Mouse (Mus musculus) ovary, postnatal 14 days (tissue): Measurements from ENCODE around the gene Gm45753.
A peak's percentile ranks its signal among the peaks of the same experiment; 100 is the strongest.

Source experiments
- DNase-seq: peaks from one replicate; pipeline ENCODE4 v3.0.0; 2022; ENCODE audit warnings: low spot score

The Gm45753 gene

DNA sequence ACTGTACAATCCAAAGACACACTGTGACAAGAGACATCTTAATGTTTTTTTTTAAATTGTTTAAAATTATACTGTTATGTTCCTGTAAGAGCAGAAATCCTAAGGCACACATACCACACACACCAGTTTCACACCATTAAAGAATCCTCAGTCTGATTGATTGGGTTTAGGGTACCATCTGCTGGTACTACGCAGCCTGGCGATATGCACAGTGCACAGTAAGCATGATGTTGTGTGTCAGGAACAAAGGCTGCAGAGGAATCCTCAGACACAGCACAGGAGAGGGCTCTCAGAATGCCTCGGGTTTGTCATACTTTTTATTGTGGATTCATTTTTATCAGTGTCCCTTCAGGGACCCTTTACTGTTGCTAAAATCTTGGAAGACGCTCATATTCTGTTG lies 33.9 kb downstream of the Gm45753 start:
- DNase-seq, result no peak

DNA sequence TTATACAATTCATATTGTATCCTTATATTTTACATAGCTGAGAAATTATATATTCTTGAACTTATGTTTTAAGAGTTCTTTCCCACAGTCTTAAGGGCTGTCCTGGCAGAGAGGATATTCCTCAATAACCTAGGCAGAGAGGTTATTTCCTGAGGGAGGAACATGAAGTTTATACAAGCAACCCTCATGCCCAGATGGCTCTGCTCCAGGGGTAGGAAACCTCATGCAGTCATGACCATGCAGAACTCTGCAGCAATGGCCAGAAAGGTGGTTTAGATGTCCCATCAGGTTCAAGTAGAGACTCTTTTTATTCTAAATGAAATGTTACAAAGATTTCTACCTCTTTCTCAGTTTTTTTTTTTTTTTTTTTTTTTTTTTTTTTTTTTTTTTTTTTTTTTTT lies 39.2 kb downstream of the Gm45753 start:
- DNase-seq, result no peak

DNA sequence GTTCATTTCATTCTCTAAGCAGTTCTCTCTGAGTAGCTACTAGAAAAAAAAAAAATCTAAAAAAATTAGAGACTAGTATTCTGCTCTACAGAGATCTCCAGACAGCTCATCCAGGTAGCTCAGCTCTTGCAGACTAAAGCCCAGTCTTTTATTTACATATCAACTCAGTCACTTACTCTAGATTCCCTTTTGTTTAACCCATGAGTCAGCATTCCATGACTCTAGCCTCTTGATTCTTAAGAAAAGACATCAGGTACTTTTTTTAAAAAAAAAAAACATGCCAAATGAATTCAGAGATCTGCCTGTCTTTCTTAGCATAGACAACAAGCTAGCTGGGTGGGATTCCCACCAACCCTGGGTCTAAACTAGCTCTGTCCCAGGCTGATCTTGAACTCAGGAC lies 39.8 kb downstream of the Gm45753 start:
- DNase-seq, result no peak

DNA sequence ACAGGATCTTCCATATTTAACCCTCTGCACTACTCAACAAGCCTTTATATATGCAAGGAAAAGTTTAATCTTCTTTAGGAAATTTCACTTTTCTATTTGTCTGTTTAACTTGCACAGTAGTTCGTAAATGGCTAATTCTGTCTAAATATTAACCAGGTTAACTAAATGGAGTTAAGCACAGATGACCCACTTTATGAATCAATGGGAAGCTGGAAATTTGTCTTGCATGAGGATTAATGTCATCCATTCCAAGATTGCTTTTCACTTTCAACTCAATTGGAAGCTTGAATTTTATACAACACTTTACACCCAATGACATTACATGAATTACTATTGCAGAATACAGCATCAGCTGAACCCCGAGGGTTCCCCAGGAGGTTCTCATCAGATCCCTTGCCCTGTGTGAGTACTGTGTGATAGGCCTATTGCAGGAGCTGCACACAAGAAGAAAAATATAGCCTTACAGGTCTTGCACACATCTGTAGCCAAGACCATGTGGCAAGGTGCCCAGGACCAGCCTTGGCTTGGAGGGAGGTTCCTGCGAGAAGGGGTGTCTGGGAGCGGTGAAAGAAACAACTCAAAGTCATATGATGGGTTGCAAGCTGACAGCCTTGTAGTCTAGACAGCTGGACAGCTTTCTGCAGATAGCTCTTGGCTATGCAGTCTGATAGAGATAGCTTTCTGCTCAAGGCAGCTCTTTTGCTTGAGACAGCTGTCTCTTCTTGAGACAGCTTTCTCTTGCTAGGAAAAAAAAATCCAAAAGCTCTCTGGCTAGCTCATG lies 40.5 kb downstream of the Gm45753 start:
- DNase-seq, result peak; percentile 15

DNA sequence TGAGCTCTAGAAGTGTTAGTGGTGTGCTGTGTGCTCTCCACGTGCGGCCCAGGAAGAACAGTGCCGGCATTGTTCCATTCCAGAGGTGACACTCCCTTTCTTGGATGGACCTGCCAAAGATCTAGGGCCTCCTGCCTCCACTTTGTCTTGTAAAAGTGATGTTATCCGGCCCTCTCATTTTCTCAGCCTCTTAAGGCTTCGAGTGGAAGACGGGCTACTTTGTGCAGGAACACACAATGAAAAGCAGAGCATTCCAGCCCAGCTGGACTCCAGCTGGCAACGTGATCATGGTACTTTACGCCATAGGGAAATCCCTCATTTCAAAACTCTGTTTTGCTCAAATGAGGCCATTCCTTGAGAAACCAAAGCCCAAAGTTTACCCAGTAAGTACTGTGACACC lies 41.3 kb downstream of the Gm45753 start:
- DNase-seq, result no peak

DNA sequence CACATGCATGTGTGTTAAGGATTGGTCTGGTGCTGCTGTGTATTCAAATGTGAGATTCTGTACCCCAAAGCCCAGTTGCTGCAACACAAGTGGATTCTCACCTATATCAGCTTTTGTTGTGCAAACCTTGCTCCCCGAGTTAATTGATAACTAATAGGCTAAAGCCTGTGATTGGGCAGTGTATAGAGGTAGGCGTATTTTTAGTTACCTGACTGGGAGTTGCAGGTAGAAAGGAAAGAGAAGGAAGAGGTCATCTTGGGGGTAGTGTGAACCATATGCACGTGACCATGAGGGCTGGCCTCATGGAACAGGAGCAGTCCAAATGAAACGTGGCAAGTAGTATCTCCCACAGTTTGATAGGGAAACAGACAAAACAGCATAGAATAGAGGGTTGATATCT lies 43.3 kb downstream of the Gm45753 start:
- DNase-seq, result no peak

DNA sequence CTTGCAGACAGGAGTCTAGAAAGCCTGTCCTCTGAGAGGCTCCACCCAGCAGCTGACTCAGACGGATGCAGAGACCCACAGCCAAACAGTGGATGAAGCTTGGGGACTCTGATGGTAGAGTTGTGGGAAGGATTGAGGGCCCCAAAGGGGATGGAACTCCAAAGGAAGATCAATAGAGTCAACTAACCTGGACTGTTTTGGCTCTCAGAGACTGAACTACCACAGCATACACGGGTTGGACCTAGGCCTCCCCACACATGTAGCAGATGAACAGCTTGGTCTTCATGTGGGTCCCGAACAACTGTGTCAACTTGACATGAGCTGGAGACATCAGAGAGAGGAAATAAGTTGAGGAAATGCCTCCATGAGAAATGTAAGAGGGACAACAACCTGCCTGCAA lies 45.4 kb downstream of the Gm45753 start:
- no peak for DNase-seq

DNA sequence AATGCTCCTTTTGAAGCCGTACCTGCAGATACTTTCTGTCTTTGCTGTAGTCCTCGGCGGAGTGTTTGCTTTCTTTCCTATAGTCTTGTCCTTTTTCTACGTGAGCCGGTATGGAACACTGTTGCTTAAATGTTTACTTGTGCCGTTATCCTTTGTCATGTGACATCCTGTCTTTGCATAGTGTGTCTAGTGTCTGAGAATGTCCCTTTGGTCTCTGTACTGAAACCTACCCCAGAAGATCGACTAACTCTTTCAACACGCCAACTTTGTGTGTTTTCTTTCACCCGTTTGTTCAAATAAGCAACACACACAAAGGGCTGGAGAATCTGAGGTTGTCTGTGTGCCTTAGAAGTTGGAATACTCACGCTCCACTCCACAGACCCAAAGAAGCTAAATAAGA lies 46.3 kb downstream of the Gm45753 start, which contains the start of gene F11:
Gene F11 (minus strand): TSS at position 112 of the 400 bp plus-strand sequence.
- no peak for DNase-seq

DNA sequence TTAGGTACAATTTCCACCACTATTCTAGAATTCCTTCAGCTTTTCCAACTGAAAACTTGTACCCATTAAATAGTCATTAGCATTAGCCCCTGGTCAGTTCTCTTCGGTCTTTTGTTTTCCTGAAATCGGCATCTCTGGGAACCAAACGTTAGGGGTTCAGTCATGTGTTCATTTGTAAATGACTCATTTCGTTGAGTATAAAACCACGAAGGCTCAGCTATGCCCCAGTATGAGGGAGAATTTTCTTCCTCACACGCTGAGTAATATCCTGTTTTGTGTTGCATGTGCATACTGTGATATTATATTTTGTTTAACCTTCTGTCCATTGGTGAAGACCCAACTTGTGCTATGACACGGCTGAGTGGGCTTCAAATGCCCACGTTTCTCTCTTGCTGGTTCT lies 49.8 kb downstream of the Gm45753 start:
- no peak for DNase-seq

DNA sequence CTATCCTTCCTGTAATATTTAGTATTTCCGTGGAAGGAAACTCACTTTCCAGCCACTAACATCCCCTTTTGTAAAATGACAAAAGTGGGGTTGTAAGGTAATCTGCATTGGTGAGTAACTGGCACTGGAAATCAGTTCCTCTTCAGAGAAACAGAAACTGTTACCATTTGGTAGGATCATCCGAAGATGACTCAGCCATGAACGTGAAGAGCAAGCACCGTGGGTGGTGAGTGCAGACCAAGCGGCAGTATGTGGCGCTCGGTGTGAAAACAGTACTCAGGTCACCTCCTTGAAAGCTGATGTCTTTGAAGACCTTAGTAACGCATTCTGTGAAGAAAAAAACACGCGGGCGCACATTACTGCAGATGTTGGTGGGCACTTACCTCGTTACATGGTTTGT lies 53.2 kb downstream of the Gm45753 start:
- no peak for DNase-seq

DNA sequence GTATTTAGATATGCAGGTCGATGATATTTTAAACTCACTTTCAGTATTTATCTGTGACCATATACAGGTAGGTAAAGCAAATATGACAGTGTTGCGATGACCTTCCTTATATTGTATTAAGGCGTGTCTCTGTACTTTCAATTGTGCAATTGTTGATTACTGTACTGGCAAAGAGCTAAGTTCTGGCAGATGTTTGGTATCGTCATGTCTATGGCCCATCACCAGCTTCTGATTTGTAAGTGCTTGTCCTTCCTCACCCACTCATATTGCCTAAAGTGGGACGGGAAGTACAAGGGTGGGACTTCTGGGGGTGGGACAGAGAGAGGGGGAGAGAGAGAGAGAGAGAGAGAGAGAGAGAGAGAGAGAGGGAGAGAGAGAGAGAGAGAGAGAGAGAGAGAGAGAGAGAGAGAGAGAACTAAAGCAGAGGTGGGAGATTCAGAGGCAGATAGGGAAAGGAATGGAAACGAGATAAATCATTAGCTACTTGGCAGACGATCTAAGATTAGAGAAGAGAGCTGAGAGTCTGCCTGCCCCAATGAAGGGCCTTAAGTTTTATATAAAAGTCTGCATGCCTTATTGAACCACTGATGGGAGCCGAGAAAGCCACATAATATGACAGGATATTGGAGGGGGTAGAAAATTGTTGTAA lies 53.9 kb downstream of the Gm45753 start:
- DNase-seq, result no peak

DNA sequence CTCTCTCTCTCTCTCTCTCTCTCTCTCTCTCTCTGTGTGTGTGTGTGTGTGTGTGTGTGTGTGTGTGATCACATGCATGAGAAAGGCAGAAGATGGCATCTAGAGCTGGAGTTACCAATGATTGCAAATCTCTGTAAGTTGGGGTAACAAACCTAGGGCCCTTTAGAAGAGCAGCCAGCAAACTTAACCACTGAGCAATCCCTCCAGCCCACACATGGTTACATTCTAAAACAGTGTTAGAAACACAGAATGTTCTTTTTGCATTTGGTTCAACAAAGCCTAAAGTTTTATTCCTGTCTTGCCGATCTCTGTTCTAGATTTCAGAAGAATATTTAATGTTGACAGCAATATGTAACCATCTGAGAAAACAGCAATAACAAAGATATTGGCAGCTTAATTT lies 54.7 kb downstream of the Gm45753 start:
- no peak for DNase-seq

DNA sequence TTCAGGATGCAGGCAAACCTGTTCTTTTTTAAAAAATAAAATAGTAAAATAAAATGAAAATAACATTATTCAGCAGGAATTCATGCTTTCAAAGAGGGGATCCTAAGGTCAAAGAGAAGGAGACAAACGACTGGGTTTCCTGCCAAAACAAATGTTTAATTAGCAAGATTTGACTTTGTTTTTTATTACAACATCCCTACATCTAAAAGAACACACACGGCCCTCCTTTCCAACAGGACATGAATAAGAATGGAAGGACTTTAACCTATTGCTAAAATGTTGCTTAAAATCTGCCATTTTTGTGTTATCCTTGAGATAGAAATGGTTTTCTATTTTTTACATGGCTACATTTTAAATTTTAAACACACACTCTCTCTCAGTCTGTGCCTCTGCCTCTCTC lies 55.2 kb downstream of the Gm45753 start:
- no peak for DNase-seq

DNA sequence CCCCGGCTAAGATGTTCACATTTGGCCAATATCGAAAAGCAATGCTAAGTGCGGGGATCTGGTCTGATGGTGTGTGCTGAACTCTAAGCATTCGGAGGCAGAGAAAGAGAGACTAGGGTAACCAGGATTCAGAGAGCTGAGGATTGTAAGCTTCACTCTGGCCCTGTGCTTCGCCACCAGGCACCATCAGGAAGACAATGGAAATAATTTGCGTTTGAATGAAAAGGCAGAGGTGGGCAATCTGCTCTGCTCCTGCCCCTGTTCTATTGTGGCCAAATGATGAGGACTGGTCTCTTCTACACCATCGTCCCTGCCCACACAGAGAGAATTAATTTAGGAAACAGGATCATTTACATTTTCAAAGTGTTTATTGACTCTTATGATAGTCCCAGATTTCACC lies 62.0 kb downstream of the Gm45753 start:
- DNase-seq, result no peak

DNA sequence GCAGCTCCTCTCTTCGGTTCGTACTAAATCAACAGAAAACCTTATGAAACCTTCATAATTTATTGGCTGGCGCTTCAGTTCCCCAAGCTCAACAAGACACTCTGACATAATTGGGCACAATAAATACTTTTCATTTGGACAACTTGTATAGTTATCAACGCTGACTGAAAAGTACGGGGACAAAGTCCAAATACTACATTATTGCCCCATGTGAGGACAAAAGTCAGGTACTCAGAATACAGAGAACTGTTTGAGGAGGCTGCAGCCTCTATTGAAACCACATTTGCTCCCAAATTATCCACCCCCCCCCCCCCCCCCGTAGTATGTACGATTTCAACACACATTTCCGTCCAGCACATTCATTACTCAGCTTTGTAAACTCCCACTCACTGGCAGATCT lies 68.9 kb downstream of the Gm45753 start:
- DNase-seq, result no peak

DNA sequence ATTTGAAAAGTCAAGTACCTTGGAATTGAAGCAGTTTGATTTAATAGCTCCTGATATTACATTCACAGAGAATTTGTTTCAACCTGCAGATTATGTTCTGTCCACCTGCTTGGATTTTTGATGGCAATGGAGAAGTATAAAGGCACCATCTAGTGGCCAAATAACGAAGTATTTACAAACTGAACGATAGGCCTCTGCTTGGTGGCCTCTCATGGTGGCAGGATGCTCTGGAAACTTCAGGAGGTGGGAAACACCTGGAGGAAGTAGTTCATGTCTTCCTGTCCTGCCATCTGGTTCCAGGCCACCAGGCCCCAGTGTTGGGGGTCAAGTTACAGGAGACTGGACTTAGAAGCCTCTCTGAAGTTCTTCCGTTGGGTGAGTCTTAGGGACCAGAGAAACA lies 70.0 kb downstream of the Gm45753 start:
- DNase-seq, result peak; percentile 34

DNA sequence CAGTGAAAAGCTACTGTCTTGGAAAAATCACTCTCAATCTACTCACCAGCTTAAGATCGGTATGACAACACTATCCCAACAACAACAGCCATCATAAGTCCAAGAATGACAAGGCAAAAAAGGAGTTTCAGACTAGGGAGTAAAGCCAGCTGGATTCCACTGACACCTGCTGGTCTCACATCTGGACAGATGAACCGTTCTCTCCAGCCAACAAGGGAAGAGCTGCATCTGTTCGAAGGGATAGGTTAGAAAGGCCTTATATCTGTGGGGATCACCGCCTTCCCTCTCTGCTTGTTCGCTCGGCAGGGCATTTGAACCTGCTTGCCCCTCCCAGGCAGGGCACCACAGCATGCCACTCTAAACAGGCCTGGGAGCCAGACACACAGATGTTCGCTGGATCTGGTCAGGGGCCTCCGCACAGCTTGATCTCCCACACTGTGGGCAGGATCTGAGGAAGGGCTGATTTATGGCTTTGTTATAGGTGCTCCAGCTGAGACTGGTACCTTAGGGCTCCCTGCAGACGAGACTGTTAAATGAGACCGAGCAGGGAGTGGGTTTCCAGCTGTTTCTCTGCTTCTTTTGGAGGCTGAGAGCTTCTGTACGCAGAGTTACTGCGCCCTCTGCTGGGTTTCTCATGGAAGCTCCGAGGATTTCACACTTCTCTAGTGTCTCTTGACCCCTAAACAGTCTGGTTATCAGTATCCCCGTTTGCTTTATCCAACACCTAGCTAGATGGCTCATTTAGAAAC lies 71.9 kb downstream of the Gm45753 start:
- peak; percentile 45 for DNase-seq

DNA sequence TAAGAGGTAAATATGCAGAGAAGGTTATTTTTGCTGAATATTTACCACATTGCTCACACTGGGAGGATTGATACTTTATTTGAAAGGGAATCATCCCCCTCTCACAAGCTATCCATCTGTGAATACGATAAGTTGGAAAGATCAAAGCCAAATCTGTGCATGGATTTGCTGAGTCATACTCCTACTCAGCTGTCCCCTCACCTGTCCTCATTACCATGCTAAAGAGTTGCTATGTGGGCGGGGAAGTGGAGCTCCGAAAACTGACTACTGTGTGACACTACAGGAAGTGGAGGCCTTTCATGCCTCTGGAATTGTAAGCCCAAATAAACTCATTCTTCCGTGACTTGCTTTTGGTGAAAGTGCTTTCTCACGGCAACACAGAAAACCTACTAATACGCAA lies 73.0 kb downstream of the Gm45753 start:
- DNase-seq, result no peak

DNA sequence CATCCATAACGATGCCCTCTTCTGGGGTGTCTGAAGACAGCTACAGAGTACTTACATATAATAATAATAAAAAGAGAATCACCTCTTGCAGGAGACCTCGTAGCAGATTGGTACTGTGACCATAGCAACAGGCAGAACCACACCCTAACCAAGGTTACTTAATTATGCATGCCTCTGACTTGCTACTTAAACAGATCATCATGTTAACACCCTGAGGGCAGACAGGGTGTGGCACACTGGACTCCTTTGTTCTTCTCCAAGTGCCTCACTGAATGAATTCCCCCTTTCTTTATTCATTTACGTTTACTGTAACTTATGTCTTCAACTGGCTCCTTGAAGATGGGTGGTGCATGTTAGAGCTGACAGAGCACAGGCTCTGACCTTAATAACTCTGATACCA lies 75.0 kb downstream of the Gm45753 start:
- DNase-seq, result no peak
